Mouse (Mus musculus): ENCODE results near the gene Vtcn1. TPM values are rescaled to one million over a fixed set of nuclear protein-coding genes. Genes with fewer than 3 reads are reported as not detected.

The Vtcn1 gene
- polyA plus RNA-seq, 1 experiment from 2014 or later: 0.08 TPM

DNA sequence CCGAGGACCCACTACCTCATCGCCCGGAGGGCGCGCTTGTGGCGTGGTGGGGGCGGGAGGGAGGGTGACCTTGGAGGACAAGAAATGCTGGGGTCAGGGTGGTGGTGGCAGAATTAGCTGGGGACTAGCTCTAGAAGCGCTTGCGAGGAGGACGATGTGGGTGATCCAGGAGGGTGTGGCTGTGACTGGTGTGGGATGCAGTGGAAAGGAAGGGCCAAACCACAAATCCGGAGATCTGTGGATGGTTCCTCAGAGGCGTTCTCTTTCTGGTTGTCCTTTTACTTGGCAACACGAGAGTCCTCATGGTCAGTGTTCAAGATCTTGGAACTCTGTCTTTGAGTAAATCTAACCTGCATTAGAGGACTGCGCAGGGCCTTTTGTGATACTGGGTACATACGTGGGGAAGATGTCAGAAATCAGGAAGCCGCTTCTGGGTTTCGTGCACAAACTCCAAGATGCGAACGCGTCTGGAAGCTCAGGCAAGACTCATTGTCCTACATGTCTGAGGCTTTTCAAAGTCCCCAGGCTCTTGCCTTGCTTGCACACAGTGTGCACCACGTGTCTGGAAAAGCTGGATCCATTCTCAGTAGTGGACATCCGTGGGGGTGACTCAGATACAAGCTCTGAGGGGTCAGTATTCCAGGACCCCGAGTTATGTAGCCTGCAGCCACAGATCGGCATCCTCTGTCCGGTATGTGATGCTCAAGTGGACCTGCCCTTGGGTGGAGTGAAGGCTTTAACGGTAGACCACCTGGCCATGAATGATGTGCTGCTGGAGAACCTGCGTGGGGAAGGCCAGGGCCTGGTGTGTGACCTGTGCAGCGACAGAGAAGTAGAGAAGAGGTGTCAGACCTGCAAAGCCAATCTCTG, 97.5 kb downstream of the Vtcn1 start:
- no peaks in the 10 kb centered on the region for H3K9me3 ChIP-seq (ENCODE audit: control insufficient read depth)
- peak overlapping the region; percentile 66 for H3K9ac ChIP-seq (ENCODE audit: low read depth, low read length)
- no peak for TF ChIP-seq CTCF (IDR thresholded peaks at IDR 0.05; ENCODE audit: low read depth)
- H3K36me3 ChIP-seq (ENCODE audit: control insufficient read depth, insufficient read depth): no peaks in the 10 kb centered on the region; the same call in 1 of the 2 replicates
- peak overlapping the region; percentile 76 for H3K4me2 ChIP-seq (replicated peaks; ENCODE audit: low read depth)
- H3K27me3 ChIP-seq (replicated peaks; ENCODE audit: control insufficient read depth, insufficient read depth, low read length): no peaks in the 10 kb centered on the region
- ATAC-seq: peak; percentile 40
- H3K27ac ChIP-seq (ENCODE audit: low read depth, low read length): peak overlapping the region; percentile 23; the same call in 1 of the 2 replicates
- H3K4me1 ChIP-seq (replicated peaks; ENCODE audit: control insufficient read depth, insufficient read depth, low read length): no peaks in the 10 kb centered on the region; the same call in 1 of the 2 replicates
- peak overlapping the region; percentile 63 for H3K4me3 ChIP-seq (ENCODE audit: low read depth, low read length)
- 30% methylated on average over 28 of the region's 28 CpGs for WGBS

DNA sequence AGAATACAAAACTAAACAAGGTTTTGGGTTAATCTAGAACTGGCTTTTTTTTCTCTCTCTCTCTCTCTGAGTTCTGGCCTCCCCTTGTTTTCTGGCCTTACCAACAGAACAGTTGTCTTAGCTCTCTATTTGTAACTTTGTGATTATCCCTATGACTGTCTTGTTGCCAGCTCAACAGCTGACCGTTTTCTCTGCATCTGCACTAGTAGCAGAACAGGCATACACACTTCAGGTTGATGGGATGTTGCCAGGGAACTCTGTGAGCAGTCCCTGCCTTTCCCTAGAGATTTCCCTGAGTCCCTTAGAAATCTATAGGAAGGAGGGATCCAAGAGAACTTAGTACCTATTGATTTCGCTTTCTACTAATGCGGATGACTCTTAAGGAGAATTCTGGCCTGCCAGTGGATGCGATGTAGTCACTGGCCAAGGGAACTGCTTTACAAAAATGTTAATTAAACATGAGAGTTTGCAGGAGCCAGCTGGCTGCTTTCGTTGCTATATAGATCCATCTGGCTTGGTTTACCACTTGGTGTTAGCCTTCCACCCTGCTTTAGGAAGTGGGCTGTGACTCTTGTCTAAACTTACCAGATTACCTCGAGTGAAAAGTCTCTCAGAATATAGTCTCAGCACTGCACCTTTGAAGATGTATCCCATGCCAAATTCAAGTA, 98.9 kb downstream of the Vtcn1 start:
- Histone ChIP-seq H3K27ac (ENCODE audit: low read depth, low read length) (no peak overlapping the region), H3K36me3 (ENCODE audit: control insufficient read depth, insufficient read depth) (no peaks in the 10 kb centered on the region; the same call in 1 of the 2 replicates), H3K4me3 (ENCODE audit: low read depth, low read length) (no peak overlapping the region), H3K4me2 (replicated peaks; ENCODE audit: low read depth) (no peak overlapping the region), H3K27me3 (replicated peaks; ENCODE audit: control insufficient read depth, insufficient read depth, low read length) (no peaks in the 10 kb centered on the region), H3K4me1 (replicated peaks; ENCODE audit: control insufficient read depth, insufficient read depth, low read length) (no peaks in the 10 kb centered on the region; the same call in 1 of the 2 replicates), H3K9me3 (ENCODE audit: control insufficient read depth) (no peaks in the 10 kb centered on the region), H3K9ac (ENCODE audit: low read depth, low read length) (no peak overlapping the region)
- no peak for ATAC-seq
- TF ChIP-seq CTCF (IDR thresholded peaks at IDR 0.05; ENCODE audit: low read depth): no peak
- 62% methylated on average over 6 of the region's 6 CpGs for WGBS

DNA sequence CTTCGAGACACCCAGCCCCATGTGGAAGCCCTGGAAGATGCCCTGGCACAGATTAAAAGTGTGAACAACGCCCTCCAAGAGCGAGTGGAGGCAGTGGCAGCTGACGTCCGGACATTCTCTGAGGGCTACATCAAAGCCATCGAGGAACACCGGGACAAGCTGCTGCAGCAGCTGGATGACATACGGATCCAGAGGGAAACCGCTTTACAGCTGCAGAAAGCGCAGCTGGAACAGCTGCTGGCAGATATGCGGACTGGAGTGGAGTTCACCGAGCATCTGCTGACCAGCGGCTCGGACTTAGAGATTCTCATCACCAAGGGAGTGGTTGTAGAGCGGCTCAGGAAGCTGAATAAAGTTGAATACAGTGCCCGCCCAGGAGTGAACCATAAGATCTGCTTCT, 99.9 kb downstream of the Vtcn1 start:
- WGBS: 69% methylated on average over 16 of the region's 16 CpGs
- no peaks in the 10 kb centered on the region for H3K27me3 ChIP-seq (replicated peaks; ENCODE audit: control insufficient read depth, insufficient read depth, low read length)
- no peaks in the 10 kb centered on the region; the same call in 1 of the 2 replicates for H3K4me1 ChIP-seq (replicated peaks; ENCODE audit: control insufficient read depth, insufficient read depth, low read length)
- H3K4me2 ChIP-seq (replicated peaks; ENCODE audit: low read depth): no peak overlapping the region
- H3K36me3 ChIP-seq (ENCODE audit: control insufficient read depth, insufficient read depth): no peaks in the 10 kb centered on the region; the same call in 1 of the 2 replicates
- TF ChIP-seq CTCF (IDR thresholded peaks at IDR 0.05; ENCODE audit: low read depth): no peak
- H3K9ac ChIP-seq (ENCODE audit: low read depth, low read length): no peak overlapping the region
- H3K9me3 ChIP-seq (ENCODE audit: control insufficient read depth): no peaks in the 10 kb centered on the region
- ATAC-seq: no peak
- H3K27ac ChIP-seq (ENCODE audit: low read depth, low read length): no peak overlapping the region
- no peak overlapping the region for H3K4me3 ChIP-seq (ENCODE audit: low read depth, low read length)

DNA sequence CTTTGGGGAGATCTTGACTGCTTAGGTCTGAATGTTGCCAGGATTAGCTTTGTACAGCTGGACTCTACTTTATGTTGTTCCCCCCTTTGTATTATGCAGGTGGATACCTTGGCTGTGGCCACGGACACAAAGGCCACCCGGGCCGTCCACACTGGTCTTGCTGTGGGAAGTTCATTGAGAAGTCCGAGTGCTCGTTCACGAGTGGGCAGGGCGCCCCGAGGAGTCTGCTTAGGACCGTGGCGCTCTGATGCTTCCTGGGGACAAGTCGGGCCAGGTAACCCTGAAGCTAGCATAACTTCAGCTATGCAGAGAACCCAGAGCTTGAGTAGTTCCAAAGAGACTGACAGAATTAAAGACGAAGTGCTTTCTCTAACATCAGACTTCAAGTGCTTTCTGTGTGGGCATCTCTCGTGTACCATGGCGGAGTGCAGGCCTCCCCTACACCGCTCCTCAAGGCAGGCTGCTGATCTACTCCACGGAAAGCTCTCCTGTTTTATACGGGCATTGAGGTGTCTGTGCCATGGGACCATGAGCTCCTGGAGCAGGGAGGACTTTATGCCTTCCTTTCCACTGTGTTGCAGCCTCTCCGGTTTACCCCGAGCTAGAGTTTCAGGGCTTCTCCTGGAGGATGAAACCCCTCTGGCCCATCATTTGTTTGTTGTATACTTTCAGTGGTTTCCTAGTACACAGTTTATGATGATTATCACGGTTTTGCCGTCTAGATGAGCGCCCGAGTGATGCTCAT, 106.2 kb downstream of the Vtcn1 start:
- no peak overlapping the region for H3K27ac ChIP-seq (ENCODE audit: low read depth, low read length)
- no peak overlapping the region for H3K4me3 ChIP-seq (ENCODE audit: low read depth, low read length)
- H3K9ac ChIP-seq (ENCODE audit: low read depth, low read length): no peak overlapping the region
- peaks cover 13% of the 10 kb centered on the region; the same call in 1 of the 2 replicates for H3K36me3 ChIP-seq (ENCODE audit: control insufficient read depth, insufficient read depth)
- ATAC-seq: no peak
- 95% methylated on average over 23 of the region's 23 CpGs for WGBS
- no peaks in the 10 kb centered on the region for H3K9me3 ChIP-seq (ENCODE audit: control insufficient read depth)
- H3K27me3 ChIP-seq (replicated peaks; ENCODE audit: control insufficient read depth, insufficient read depth, low read length): no peaks in the 10 kb centered on the region
- H3K4me2 ChIP-seq (replicated peaks; ENCODE audit: low read depth): no peak overlapping the region
- TF ChIP-seq CTCF (IDR thresholded peaks at IDR 0.05; ENCODE audit: low read depth): no peak
- H3K4me1 ChIP-seq (replicated peaks; ENCODE audit: control insufficient read depth, insufficient read depth, low read length): no peaks in the 10 kb centered on the region

DNA sequence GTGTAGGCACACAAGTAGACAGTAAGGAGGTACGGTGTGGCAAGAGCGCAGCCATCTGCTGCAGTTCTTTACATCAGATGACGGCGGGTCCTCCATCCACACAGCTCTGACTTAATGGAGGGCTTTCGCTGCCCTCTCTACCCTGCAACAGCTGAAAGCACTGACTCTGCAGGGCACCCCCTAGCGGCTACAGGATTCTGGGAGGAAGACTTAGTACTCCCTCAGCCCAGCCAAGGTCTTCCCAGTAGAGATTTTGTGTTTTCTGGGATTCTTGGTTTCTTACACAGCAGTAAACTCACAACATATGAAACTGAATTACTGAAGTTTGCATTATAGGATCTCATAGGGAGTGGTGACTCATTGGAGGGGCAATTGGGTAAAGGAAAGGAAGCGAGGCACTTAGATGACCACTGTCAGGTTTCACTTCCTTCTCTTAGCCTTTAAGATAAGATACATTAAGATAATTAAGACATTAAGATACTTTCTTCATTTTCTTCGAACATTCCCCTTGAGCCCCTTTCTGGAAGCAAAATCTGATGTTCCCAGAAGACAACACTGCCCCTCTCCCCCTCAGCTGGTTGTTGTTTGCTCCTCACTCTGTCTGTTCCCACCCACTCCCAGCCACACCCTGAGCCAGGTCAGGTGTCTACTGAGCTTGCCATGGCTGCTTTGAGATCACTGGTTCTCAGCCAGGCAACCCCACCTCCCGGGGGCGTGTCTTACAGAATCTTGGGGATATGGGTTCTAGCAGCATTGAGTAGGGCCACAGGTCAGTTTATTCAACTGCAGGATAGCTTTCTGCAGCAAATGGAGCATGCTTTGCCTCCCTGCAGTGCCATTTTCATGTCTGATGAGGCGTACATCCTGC, 107.1 kb downstream of the Vtcn1 start:
- Histone ChIP-seq H3K27ac (ENCODE audit: low read depth, low read length) (no peak overlapping the region), H3K4me2 (replicated peaks; ENCODE audit: low read depth) (no peak overlapping the region), H3K4me1 (replicated peaks; ENCODE audit: control insufficient read depth, insufficient read depth, low read length) (no peaks in the 10 kb centered on the region), H3K9ac (ENCODE audit: low read depth, low read length) (no peak overlapping the region), H3K36me3 (ENCODE audit: control insufficient read depth, insufficient read depth) (peaks cover 13% of the 10 kb centered on the region; the same call in 1 of the 2 replicates), H3K4me3 (ENCODE audit: low read depth, low read length) (no peak overlapping the region), H3K9me3 (ENCODE audit: control insufficient read depth) (no peaks in the 10 kb centered on the region), H3K27me3 (replicated peaks; ENCODE audit: control insufficient read depth, insufficient read depth, low read length) (no peaks in the 10 kb centered on the region)
- WGBS: 73% methylated on average over 11 of the region's 11 CpGs
- ATAC-seq: no peak
- peak; percentile 55 for TF ChIP-seq CTCF (IDR thresholded peaks at IDR 0.05; ENCODE audit: low read depth)
